Mouse (Mus musculus) B cell, adult 2 months (primary cell): Measurements from ENCODE around the gene Ncan.

Experiments
- DNase-seq, 2 experiments: peaks; one replicate each; pipeline ENCODE4 v3.0.0; 2022

The Ncan gene

DNA sequence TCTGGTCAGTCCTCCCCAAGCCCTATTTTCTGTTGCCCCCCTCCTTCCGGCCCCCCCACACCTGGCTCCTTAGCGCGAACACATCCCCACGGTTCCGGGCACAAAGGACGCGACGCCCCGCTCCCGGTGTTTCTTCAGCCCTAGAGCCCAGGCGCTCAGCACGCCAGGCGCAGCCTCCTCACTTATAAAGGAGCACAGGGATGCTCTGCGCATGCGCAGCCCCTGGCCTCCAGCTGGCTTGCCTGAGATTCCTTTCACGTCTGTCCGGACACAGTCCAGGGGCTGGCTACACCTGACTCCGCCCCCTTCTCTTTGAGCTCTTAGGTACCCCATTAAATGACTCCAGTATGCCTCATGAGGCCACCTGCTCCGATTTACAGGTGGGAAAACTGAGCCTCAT lies at the start of gene Ncan:
TSS of gene Ncan (minus strand) at position 207 of the 400 bp plus-strand sequence.
- peak; percentile 36 to 48 for DNase-seq

DNA sequence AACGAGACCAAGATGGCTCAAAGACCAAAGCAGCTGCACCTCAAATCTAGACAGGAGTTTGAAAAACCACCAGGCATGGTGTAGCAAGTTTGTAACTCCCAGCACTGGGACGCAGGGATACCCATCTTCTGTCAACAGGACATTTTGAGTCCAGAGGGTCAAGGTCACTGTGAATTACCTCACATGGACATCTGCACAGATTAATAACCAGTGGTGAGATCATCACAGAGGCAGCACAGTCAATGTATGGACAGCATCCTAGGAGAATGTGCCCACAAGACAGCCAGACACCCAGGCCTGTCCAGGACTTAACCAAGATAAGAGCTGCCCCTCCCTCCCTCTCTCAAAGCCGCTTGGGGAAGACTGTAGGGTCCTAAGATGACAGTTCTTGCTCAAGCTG lies 49.4 kb upstream of the Ncan start:
- DNase-seq: no peak

DNA sequence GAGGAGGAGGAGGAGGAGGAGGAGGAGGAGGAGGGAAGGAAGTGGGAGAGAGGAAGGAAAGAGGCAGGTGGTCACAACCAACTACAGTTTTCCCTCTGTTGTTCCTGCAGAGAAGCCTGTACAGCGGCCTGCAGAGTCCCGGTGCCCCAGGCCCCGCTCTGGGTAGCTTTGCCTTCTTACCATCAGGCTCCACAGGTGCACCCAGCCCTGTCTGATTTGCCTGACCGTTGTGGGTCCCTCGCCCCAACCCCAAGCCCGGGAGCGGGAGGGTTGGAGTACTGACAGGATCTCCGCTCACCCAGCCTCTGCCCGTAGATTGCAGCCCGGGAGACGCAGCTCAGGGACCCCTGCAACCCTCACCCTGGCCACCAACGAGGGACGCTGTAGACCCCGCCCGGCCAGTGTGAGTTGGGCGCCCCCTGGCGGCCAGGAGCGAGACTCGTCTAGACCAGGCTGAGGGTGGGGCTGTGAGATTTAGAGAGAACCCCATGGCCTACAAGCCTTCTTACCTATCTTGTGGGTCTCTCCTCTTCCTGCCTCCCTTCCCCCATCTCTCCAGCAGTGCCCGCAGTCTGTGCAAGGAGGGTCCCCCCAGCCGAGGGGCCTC lies 45.9 kb upstream of the Ncan start:
- peak; percentile 90 to 92 for DNase-seq

DNA sequence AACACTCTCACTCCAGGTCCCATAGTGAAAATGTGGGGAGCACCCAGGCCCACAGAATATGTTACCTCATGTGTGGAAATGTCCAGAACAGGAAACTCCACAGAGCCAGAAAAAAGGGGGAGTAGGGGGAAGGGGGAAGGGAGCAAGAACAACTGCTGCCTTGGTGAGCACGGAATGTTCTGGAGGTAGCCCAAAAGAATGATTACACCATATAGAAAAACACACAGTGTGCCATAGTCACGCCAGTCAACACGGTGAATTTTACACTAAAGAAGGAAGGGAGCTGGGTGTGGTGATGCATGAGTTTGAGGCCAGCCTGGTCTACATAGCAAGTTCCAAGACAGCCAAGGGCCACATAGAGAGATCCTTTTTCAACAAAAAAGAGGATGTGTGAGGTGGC lies 42.6 kb upstream of the Ncan start:
- no peak for DNase-seq

DNA sequence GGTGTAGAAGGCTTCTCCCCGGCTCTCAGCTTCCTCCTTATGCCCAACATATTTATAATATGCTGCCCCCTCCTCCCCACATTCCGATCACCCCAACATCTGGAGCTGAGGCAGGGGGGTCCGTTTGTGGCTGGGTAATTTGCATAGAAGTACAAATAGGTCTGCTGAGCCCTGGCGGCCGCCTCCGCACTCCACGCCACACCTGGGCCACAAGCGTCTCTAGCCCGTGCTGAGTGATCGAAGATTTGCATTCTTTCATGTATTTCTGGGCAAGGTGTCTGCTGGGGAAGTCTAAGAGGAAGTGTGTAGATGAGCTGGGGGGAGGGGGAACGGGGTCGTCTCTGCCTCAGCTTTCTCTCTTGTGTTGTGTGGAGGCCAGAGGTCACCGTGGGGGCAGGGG lies 39.3 kb upstream of the Ncan start:
- peak; percentile 82 to 84 for DNase-seq

DNA sequence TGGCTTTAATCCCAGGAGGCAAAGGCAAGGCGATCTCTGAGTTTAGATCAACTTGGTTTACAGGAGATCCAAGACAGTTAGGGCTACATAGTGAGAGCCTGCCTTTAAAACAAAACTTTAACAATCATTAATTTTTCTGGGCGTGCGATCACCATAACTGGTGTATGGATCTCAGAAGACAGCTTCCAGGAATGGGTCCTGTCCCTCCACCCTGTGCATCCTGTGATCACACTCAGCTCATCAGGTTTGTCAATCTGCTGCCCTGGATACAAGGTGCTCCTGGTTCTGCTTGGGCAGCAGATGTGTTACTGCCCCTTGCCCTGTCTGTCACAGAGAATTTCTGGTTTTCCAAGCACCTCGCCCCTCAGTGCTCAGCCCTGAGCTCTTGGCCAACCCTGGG lies 38.5 kb upstream of the Ncan start:
- DNase-seq: peak; percentile 33 to 37

DNA sequence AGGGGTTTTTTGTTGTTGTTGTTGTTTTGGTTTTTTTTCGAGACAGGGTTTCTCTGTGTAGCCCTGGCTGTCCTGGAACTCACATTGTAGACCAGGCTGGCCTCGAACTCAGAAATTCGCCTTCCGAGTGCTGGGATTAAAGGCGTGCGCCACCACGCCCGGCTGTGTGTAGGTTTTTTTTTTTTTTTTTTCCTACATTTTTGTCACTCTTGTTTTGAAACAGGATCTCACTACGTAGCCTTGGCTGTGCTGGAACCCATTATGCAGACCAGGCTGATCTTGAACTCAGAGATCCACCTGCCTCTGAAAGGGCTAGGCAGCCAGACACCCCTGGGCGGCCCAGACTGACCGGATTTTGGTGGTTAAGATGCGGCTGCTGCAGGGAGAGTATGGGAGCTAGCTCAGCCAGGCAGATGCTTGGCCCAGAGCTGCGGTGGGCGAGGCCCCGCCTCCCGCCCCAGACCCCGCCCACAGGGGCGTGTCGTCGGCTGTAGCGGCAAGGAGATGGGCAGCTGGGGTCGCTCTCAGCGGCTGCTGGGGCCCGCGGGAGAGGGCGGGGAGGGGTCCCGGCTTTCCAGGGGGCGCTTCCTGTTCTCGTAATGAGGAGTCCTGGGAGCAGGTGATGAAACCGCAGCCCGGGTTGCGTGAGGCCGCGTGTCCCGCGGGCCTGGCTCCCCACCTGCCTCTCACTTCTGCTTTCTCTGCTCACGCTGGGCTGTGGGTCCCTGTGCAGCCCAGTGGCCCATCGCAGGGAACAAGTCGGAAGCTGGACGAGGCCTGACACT lies 37.6 kb upstream of the Ncan start:
- DNase-seq: peak; percentile 88 to 90

DNA sequence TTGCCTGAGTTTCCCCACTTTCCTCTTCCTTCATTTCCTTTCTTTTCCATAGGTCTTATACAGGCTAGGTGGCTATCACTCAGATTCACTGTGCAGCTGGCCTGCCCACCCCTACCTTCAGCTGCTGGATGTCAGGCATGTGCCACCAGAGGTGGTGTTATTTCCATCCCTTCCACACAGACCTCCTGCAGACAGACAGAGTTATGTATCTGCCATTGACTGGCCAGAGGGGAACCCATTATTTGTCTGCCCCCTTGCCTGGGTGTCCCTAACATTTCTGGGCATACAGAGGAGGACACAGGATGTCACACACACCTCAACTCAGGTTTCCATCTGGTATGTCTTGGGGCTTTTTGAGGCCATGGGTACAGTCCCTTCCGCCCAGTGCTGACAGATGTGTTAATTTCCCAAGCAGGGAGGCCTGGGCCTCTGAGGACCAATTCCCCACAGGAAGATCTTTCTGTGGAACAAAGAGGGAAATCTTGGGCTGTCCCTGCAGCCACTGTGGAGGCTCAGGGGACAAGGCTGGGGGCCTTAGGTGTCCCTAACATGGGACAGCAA lies 36.6 kb upstream of the Ncan start:
- DNase-seq: no peak

DNA sequence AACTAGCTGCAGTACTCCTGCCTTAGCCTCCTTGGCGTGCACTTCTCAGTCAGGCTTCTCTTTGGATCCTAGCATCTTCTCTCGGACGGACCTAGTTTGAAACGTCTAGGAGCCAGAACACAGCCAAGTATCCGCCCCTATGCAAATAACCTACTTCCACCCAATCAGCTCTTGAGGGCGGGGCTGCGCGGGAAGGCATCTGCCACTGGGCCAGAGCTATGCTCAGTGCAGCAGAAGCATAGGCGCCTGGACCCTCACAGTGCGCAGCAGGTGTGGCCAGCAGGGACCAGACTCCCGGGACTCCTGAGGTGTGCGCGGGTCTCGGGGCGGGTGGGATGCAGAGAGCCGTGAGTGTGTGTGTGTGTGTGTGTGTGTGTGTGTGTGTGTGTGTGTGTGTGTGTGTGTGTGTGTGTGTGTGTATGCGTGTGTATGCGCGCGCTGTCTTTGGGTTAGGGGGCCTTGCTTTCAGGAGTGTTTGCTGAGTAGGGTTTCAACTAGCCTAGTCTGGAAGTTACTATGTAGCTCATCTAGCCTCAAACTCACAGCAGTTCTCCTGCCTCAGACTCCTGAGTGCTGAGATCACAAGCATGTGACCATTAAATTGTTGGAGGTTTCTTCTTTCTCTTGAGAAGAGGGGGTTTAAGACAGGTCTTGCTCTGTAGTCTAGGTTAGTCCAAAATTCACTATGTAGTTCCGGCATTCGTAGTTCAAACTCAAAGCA lies 32.0 kb upstream of the Ncan start:
- DNase-seq: peak; percentile 82 to 83

DNA sequence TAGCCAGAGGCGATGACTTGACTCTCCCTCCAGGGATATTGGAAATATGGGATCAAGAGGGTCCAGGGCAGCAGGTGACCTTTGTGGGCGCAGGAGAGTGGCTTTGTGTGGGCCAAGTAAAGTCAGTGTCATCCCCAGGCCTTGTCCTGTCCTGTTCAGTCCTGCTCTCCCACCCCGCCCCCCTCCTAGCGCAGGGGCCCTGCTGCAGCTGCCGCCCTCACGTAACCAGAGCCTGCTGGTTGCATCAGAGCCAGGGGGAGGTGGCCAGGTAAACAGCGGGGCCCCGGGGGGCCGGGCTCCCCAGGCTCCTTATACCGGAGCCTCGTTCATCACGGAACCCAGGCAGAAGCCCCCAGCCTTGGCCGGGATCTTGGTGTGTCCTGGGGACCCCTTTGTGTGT lies 29.5 kb upstream of the Ncan start:
- DNase-seq: no peak

DNA sequence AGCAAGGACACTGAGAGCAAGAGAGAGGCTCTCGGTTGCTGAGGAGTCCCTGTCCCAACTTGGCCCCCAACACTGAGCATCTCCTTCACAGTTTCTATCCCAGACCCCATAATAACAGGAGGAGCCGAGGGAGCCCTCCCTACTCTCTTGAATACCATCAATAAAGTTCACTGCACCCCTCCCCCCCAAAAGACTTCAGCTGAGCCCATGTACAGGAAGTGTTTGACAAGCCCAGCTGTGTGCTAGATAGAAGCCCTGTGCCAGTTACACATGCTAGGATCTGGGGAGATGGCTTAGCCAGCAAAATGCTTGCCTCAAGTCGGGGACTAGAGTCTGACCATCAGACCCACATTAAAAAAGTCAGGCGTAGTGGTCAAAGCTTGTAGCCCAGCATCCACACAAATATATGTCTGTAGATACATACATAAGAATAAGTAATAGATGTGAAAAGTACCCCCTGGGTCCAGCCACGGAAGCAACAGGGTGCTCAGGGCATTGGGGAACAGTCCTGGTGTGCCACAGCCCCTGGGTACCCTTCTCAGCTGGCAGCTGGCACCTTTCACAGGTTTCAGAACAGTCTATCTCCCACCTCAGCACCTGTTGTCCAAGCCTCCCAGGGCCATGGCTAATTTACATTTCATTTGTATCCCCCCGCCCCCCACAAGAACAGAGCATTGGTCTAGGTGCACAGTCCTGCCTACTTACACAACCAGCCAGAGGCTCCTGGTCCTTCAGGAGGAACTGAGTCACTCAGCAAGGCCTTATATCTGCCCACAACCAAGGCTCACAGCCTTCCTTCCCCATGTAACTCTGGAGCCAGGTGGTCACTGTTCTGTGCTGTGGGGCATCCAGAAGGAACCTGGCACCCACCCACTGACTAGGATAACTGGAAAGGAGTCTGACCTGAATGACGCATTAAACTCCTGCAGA lies 27.3 kb upstream of the Ncan start:
- DNase-seq: no peak

DNA sequence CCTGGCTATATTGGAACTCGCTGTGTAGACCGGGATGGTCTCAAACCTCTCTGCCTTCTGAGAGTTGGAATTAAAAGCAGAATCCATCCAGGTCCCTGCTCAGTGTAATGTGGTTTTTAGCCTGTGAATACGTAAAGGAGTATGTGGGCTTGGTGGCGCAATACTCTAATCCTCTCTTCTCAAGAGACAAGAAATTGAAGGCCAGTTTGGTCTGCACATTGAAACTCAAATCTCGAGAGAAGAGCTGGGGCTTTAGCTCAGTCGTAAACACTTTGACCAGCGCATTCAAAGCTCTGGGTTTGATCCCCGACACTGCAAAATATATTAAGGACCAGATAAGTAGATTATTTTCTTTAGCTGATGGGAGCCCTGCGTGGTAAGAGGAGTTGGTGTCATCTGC lies 19.3 kb upstream of the Ncan start:
- no peak for DNase-seq

DNA sequence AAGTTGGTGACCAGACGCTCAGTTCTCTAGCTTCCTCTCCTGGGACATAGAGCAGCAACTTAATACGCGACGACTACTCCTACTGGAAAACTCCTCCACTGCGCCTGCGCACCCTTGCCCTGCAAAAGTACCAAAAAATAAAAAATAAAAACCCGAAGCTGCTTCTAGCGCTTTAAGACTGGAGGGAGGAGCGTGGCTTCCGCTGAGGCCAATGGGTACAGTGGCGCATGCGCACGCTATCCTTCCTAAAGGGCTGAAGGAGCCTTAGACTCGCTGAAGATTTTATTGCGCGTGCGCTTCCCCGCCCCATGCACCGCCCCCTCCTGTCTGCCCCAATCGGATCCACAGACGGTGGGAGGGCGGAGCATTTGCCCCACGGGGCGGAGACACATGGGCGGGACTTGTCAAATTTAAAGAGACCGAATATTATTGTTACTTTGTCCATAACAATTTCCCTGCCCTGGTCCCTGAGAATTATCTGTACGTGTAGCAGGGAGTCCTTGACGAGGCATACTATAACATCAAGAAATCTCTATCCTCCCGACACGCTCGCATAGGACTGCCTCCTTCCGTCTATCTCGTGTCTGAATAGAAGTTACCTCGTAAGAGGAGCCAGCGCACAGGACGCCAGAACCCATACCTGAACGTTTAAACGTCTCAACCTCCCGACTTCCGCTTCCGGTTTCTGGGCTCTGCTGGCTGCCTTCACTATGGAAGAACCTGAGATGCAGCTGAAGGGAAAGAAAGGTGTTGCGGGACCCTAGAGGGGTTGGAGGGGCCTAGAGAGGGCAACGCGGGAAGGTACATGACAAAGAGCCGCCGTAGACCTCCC lies 18.6 kb upstream of the Ncan start, which contains the start of the genes Rfxank, Borcs8 and Mef2b:
TSS of gene Rfxank (minus strand) at position 129 of the 832 bp plus-strand sequence.
TSS of gene Borcs8 (plus strand) at position 474 of the 832 bp plus-strand sequence.
TSS of gene Mef2b (plus strand) at position 686 of the 832 bp plus-strand sequence.
- DNase-seq: peak; percentile 99 to 100

DNA sequence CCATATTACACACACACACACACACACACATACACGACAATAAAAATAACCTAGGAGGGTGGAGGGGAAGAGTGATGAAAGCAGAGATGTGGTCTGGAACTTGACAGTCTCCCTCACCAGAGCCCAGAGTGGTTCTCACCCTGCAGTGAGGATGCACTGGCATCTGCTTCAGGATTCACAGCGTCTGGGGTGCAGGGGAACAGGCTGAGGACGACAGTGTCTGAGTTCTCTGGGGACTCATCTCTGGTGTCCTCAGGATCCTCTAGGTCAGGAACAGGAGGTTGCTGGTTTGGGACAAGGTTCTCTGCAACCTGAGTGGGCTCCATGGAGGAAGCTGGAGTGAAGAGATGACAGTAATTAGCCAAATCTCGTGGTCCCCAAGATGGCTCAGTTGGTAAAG lies 17.2 kb upstream of the Ncan start:
- no peak for DNase-seq

DNA sequence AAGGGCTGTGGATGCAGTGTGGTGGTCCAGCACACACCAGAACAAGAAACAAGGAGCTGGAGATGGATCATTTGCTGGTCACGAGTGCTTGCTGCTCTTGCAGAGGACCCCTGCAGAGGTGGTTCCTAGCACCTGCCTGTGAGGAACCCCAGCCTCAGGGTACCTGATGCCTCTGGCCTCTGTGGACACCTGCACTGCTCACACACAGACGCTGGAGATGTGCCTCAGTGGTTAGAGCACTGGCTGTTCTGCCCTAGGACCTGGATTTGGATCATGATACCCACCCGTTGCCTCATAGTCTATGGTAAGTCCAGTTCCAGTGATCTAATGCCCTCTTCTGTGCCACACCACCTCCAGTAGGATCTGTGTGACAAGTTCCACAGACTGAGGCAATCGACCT lies 15.9 kb upstream of the Ncan start:
- DNase-seq: no peak

DNA sequence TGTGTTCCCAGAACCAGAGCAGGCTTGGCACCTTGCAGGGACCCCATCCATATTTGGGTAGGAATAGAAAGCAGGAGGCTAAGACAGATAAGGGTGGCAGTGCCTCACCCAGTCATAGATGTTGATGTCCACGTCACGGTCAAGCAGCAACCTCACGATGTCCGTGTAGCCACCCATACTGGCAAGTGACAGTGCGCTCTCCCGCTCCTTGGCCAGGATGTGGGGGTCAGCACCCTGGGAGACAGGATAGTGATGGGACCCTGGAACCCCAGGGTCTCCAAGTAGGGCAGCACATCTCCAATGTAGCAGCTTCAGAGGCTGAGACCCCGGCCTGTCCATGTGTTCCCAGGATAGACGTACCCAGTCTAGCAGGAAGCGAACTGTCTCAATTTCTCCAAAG lies 14.3 kb upstream of the Ncan start:
- no peak for DNase-seq

DNA sequence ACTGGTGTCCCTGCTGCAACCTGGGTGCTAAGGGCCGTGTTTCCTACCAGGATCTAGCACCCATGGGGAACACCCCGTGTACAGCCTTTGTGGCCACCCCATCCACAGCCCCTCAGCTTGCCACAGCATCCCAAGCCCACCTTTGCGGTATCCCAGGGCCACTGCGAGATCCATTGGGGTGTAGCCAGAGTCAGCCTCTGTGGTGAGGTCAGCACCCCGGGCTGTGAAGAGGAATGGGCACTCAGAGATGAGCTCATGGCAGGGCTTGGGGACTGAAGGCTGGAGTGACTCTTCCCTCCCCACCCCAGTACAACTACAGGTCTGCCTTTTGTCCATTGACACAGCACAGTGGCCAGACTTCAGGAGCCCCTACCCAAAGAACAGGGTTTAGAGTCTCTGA lies 13.4 kb upstream of the Ncan start:
- no peak for DNase-seq

DNA sequence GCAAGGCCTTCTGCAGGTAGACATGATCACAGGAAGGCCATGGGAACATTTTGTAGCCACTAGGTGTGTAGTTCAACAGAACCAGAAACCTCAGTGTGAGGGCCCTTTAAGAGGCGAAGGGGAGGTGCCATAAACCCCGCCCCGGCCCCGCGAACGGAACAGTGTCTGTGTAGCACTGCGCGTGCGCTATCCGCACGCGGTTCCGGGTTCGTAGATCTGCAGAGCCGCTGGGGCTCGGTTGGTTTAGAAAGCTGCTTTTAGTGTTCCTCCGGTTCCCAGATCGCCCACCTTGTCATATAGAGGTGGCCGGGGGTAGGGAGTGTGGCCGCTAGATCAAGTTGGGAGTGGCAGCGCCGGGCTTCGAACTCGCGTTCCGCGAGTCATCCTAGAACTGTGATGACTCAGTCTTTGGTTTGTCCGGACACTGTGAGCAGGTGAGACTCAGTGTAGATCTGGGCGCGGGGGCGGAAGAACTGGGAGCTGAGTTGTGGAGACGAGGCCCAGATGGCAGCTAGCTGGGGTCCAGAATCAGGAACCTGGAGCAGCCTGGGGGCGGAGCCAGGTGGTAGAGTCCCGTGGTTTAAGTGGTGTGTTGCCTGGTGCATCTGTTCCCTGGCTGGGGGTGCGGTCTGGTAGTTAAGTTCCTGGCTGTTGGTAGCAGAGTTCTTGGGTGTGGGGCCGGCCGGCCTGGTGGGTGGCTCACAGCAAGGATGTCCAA lies 10.7 kb upstream of the Ncan start, which contains the start of gene Nr2c2ap:
TSS of gene Nr2c2ap (plus strand) at position 168 of the 718 bp plus-strand sequence.
- DNase-seq: peak; percentile 91

DNA sequence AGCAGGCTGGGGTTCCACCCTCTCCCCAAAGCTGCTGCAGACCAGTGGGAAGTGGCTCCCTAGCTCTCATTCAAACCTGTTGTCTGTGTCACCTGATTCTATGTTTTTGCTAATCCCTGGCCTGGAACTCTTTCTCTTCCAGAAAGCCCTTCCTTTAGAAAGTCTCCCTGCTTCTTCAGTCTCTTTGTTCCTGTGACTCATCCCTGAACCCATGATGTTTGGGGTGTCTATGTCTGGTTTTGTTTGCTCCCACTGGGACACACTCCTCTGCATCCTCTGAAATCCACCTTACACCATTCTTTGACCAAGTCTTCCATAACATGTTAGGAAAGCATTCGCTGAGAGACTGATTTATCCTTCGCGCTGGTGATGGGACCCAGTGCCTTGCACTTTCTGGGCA lies 9.4 kb upstream of the Ncan start:
- no peak for DNase-seq

DNA sequence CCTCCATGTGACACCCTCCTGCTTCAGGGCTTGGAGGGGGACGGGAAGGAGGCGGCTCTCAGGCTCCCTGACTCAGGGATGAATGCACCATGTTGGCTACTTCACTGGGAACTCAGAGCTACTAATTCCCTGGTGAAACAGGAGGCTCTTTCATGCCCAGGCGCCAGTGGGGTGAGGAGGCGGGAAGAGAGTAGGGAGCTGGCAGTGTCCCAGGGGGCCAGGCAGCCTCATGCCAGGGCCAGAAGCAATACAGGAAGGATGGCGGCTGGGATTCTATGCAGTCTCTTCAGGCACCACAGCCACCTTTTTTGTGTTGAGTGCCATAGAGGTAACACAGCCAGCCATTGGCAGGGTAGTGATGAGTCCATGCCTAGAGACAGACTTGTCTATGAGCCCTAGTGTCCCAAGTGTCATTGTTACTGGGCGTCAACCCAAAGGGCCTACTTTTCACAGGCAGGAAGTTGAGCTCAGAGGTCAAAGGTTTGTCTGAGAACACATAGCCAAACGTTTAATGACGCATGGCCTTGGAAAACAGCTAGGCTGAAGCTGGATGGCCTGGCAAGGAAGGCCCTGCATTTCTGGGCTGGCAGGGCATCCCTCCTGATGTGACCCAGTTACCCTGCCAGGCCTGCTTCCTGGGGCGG lies 8.8 kb upstream of the Ncan start:
- no peak for DNase-seq
